Mouse (Mus musculus) ES-Bruce4 (cell line): ENCODE data around the gene Cd82.

ENCODE experiments used
- CTCF ChIP-seq: IDR thresholded peaks from one replicate; pipeline ENCODE4 v1.8.1; 2011; ENCODE audit warnings: low read depth, low read length
- EP300 ChIP-seq: IDR thresholded peaks from 2 replicates; pipeline ENCODE4 v1.6.1; 2011; ENCODE audit warnings: low read depth, low read length; ENCODE audit not compliant: insufficient read depth
- POLR2A ChIP-seq: IDR thresholded peaks from one replicate; pipeline ENCODE4 v1.8.1; 2011; ENCODE audit warnings: low read length; ENCODE audit not compliant: insufficient read depth

- TF ChIP-seq CTCF = no peak
- no peak for TF ChIP-seq POLR2A
- TF ChIP-seq EP300 = no peak
Observed at GRCm38 (mm10) chr2:93424307-93424984, 38.5 kb downstream of the Cd82 start.
